Mouse (Mus musculus) embryonic fibroblast, embryonic 13.5 days (primary cell): ENCODE measurements around the gene Rnps1. TPM values are rescaled to one million over a fixed set of nuclear protein-coding genes. Genes with fewer than 3 reads are reported as not detected.

Experiments used
- H3K27ac ChIP-seq: 2 replicates; pipeline ENCODE4 v1.5.1; 2012; ENCODE audit warnings: low read length, control low read depth, inconsistent platforms; ENCODE audit not compliant: insufficient read depth
- H3K4me1 ChIP-seq: 2 replicates; pipeline ENCODE4 v1.6.1; 2011; ENCODE audit warnings: low read length; ENCODE audit not compliant: control insufficient read depth, insufficient read depth
- H3K4me3 ChIP-seq: 2 replicates; pipeline ENCODE4 v1.5.1; 2011; ENCODE audit warnings: mild to moderate bottlenecking, control low read depth, low read length; ENCODE audit not compliant: insufficient read depth
- CTCF ChIP-seq: IDR thresholded peaks from 2 replicates; pipeline ENCODE4 v1.5.1; 2011; ENCODE audit warnings: mild to moderate bottlenecking, control low read depth, low read length, moderate library complexity, borderline replicate concordance; ENCODE audit not compliant: insufficient read depth
- POLR2A ChIP-seq: IDR thresholded peaks from 2 replicates; pipeline ENCODE4 v1.6.1; 2011; ENCODE audit warnings: low read depth, mild to moderate bottlenecking, control low read depth, low read length, moderate library complexity
- polyA plus RNA-seq: library from polyadenylated mRNA; stranded (reverse); fragments of >200 nt; gene quantifications from 2 replicates; pipeline ENCODE4 v1.2.4, GENCODE M21; 2011; ENCODE audit warnings: low read depth; ENCODE audit not compliant: missing spikeins, insufficient read length

Rnps1 gene
- polyA plus RNA-seq, 1 experiment: 134 TPM

- H3K4me1 ChIP-seq: peaks cover 6% of the 10 kb centered on the region; the same call in 1 of the 2 replicates
- no peak overlapping the region for H3K27ac ChIP-seq
- no peak for TF ChIP-seq CTCF
- TF ChIP-seq POLR2A: no peak
- H3K4me3 ChIP-seq: no peak overlapping the region
Observed at GRCm38 (mm10) chr17:24463374-24464133, 49.2 kb downstream of the Rnps1 start.

GRCm38 (mm10) chr17:24468636-24469246 lies 54.4 kb downstream of the Rnps1 start:
- Histone ChIP-seq H3K27ac (no peak overlapping the region), H3K4me1 (peaks cover 10% of the 10 kb centered on the region; the same call in 1 of the 2 replicates), H3K4me3 (no peak overlapping the region)
- TF ChIP-seq POLR2A (no peak), CTCF (no peak)

- peaks cover 10% of the 10 kb centered on the region; the same call in 1 of the 2 replicates for H3K4me1 ChIP-seq
- H3K4me3 ChIP-seq: peak overlapping the region; percentile 66
- TF ChIP-seq POLR2A: no peak
- TF ChIP-seq CTCF: no peak
- peak overlapping the region; percentile 61 for H3K27ac ChIP-seq
Observed at GRCm38 (mm10) chr17:24469336-24469909, 55.1 kb downstream of the Rnps1 start.

- Histone ChIP-seq H3K4me3 (peak within 1 kb of the TSS; percentile 66), H3K27ac (peak within 1 kb of the TSS; percentile 61), H3K4me1 (peaks cover 10% of the 10 kb centered on the region; the same call in 1 of the 2 replicates)
- TF ChIP-seq CTCF (no peak), POLR2A (peak; percentile 88)
Observed at GRCm38 (mm10) chr17:24469910-24470602, 55.7 kb downstream of the Rnps1 start, which contains the start of the genes E4f1 and Pgp. E4f1 (minus strand) TSS chr17:24470313. Pgp (plus strand) TSS chr17:24470392.

- H3K4me1 ChIP-seq: peaks cover 8% of the 10 kb centered on the region; the same call in 1 of the 2 replicates
- H3K27ac ChIP-seq: peak overlapping the region; percentile 53
- peak overlapping the region; percentile 66 for H3K4me3 ChIP-seq
- peak; percentile 27; the same call in 1 of the 2 replicates for TF ChIP-seq POLR2A
- TF ChIP-seq CTCF: no peak
Observed at GRCm38 (mm10) chr17:24470701-24471527, 56.5 kb downstream of the Rnps1 start.

- H3K4me3 ChIP-seq: peak overlapping the region; percentile 66; the same call in 1 of the 2 replicates
- TF ChIP-seq CTCF: no peak
- TF ChIP-seq POLR2A: peak; percentile 38; the same call in 1 of the 2 replicates
- no peak overlapping the region for H3K27ac ChIP-seq
- H3K4me1 ChIP-seq: peaks cover 4% of the 10 kb centered on the region; the same call in 1 of the 2 replicates
Observed at GRCm38 (mm10) chr17:24472512-24472911, 58.1 kb downstream of the Rnps1 start.

- H3K4me3 ChIP-seq: no peak within 1 kb of the TSS
Observed at GRCm38 (mm10) chr17:24473612-24474275, 59.4 kb downstream of the Rnps1 start, which contains the start of gene Bricd5. Bricd5 (plus strand) TSS chr17:24473884.

GRCm38 (mm10) chr17:24474557-24474956 lies 60.2 kb downstream of the Rnps1 start:
- no peak for TF ChIP-seq CTCF
- TF ChIP-seq POLR2A: no peak
- H3K27ac ChIP-seq: no peak overlapping the region
- peaks cover 4% of the 10 kb centered on the region; the same call in 1 of the 2 replicates for H3K4me1 ChIP-seq
- no peak overlapping the region for H3K4me3 ChIP-seq

More at GRCm38 (mm10) chr17:24473612-24474275, 59.4 kb downstream of the Rnps1 start, which contains the start of gene Bricd5:
- TF ChIP-seq CTCF (no peak), POLR2A (no peak; the same call in 1 of the 2 replicates)
- peaks cover 4% of the 10 kb centered on the region; the same call in 1 of the 2 replicates for H3K4me1 ChIP-seq
- no peak within 1 kb of the TSS for H3K27ac ChIP-seq

Other genes starting within 250 kb of the Rnps1 start
- gene Atp6v0c, start 244.9 kb upstream of the Rnps1 start, polyA plus RNA-seq: 382 and 460 TPM in 2 replicates
- 10.9 and 14.0 TPM in 2 replicates for gene Tbc1d24, start 209.0 kb upstream of the Rnps1 start, polyA plus RNA-seq
- gene Ntn3, start 205.0 kb upstream of the Rnps1 start, polyA plus RNA-seq: 2.9 and 4.1 TPM in 2 replicates
- gene Tedc2, start 193.7 kb upstream of the Rnps1 start, polyA plus RNA-seq: 7.9 and 9.2 TPM in 2 replicates
- 23.5 and 24.2 TPM in 2 replicates for gene Ccnf, start 163.1 kb upstream of the Rnps1 start, polyA plus RNA-seq
- not detected in 2 replicates for gene Abca17, start 63.5 kb upstream of the Rnps1 start, polyA plus RNA-seq
- gene Abca3, start 62.6 kb upstream of the Rnps1 start, polyA plus RNA-seq: 15.6 and 17.8 TPM in 2 replicates
- 26.1 and 31.4 TPM in 2 replicates for gene Eci1, start 12.1 kb downstream of the Rnps1 start, polyA plus RNA-seq
- gene Dnase1l2, start 28.5 kb downstream of the Rnps1 start, polyA plus RNA-seq: 2.5 and 2.8 TPM in 2 replicates
- gene E4f1, start 55.7 kb downstream of the Rnps1 start, polyA plus RNA-seq: 11.9 and 14.8 TPM in 2 replicates
- gene Pgp, start 55.8 kb downstream of the Rnps1 start, polyA plus RNA-seq: 21.1 and 21.5 TPM in 2 replicates
- 0.50 TPM in 1 of 2 replicates, not detected in the other for gene Bricd5, start 59.3 kb downstream of the Rnps1 start, polyA plus RNA-seq
- gene Mlst8, start 64.5 kb downstream of the Rnps1 start, polyA plus RNA-seq: 20.9 and 23.3 TPM in 2 replicates
- not detected in 2 replicates for gene Caskin1, start 74.0 kb downstream of the Rnps1 start, polyA plus RNA-seq
- gene Traf7, start 113.4 kb downstream of the Rnps1 start, polyA plus RNA-seq: 161 and 163 TPM in 2 replicates
- 1.4 and 1.6 TPM in 2 replicates for gene Rab26, start 119.6 kb downstream of the Rnps1 start, polyA plus RNA-seq
- gene Pkd1, start 135.3 kb downstream of the Rnps1 start, polyA plus RNA-seq: 63.1 and 66.7 TPM in 2 replicates
- 75.0 and 83.8 TPM in 2 replicates for gene Tsc2, start 218.1 kb downstream of the Rnps1 start, polyA plus RNA-seq
- gene Nthl1, start 218.1 kb downstream of the Rnps1 start, polyA plus RNA-seq: 8.7 and 11.1 TPM in 2 replicates
- 24.2 and 25.9 TPM in 2 replicates for gene Slc9a3r2, start 235.8 kb downstream of the Rnps1 start, polyA plus RNA-seq
- not detected in 2 replicates for gene Npw, start 243.9 kb downstream of the Rnps1 start, polyA plus RNA-seq